Mouse (Mus musculus) A20 (cell line): ENCODE data around the gene Dnajb2.
A peak's percentile ranks its signal among the peaks of the same experiment; 100 is the strongest.

Source experiments
- DNase-seq: peaks from one replicate; pipeline ENCODE4 v3.0.0-alpha.2; 2011; ENCODE audit warnings: low read depth, low spot score

Dnajb2 gene

DNA sequence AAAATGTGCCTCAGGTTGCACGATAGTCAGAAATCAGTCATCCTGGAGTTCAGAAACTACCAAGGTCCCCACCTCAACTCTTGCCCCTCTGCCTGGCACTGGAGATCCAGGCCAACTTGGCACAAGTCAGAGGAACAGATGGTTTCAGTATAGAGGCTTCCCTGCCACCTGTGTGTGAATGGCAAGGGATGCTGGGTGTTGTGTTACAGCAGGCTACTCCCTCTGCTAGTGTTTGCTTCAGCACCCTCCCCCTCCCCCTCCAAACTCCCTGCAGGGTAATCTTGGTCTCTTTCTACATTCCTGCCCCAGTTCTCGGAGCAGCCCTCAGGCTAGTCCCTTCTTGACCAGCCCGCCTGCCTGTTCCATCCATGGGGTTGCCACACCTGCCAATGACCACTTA, 14.3 kb downstream of the Dnajb2 start:
- DNase-seq = peak; percentile 16

DNA sequence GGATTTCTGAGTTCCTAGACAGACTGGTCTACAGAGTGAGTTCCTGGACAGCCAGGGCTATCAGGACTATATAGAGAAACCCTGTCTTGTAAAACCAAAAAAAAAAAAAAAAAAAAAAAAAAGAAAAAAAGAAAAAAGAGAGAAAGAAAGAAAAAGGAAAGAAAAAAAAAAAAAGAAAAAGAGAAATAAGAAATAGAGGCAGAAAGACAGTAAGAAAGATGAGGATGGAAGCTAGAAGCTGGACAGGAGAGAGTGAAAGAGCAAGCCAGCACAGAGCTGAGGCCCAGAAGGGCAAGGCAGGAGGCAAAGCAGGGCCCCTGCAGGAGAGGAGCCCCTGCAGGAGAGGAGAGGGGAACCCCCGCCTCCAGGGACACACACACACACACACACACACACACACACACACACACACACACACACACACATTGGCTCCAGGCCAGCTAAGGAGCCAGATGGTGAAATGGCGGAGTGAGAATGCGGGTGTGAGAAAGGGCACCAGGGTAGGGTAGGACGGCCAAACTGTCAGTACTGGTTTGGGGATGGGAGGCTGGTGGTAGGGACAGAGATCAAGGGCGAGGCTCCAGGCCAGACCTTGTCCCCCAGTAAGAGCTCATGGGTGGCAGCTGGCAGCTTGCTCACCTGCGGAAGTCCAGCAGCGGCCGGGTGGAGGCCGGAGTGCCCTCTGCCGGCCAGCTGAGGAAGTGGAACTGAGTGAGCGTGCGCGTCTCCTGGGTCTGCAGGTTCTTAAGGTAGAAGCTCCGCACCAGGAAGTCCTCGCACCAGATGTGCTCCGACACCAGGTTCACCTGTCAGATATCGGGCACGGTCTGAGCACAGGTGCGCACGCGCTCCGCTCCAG, 15.1 kb downstream of the Dnajb2 start:
- peak; percentile 93 for DNase-seq

DNA sequence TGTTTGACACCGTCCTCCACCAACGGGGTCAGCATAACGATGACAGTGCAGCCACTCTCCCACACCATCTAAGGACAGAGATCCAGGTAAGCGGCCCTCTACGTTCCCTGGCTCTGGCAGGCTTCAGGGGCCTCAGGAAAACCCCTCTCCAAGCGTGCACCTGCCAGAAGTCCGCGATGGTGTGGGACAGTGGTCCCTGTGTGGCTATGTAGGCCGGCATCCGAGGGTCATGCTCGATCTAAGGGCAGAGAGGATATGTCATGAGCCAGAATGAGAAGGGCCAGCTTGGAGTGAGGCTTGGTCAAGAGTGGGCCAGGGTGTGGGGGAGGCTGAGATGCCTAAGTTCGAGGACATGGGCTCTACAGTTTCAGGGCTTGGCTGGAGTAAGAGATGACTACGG, 16.1 kb downstream of the Dnajb2 start:
- no peak for DNase-seq

DNA sequence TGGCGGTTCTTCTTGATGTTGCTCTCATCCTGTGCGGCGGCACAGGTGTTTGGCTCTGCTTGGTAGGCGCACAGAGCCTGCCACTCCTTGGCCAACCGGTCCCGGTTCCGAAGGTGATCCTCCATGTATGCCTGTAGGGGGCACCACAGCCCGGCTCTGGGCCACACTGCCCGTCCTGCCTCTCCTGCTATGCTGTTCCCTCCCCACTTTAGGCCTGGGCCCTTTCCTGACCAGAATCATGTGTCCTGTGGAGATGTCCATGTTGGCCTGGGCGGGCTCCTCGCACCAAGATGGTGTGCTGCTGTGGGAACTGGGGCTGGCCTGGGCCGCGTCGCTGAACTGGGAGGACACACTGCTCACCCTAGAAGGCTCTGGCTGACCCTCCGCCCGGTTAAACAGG, 16.8 kb downstream of the Dnajb2 start:
- DNase-seq = no peak

DNA sequence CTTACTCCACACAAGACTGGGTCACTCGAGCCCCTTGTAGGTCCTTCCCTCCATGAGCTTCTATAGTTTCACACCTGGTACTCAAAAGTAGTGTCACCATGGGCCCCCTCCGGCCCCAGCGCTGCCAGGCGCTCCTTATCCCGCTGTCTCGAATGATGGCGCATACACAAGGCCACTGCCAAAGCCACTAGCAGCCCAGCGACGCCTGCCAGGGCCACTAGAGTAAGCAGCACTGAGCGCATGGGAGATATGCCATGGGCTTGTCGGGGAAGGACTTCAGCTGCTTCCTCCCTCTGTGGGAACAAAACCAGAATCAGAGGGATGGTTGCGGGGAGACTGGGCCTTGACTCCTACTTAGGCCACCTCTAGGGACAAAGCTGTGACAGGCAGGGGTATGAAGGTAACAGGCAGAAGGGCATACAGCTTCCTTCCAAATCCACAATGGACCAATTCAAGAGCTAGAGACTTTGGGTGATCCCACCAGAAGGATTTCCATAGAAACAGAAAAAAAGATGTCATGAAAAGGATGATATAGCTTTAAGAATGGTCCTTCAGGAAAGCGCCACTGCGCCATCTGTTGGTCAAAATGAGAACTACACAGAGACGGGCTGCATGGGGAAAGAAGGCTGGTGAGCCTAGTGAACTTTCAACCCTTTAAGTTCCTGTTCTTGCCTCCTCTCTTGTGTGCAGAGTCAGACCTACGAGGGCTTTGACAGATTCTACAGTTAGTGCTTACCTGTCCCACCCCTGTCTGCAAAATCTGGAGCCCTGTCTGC, 17.8 kb downstream of the Dnajb2 start:
- DNase-seq = peak; percentile 81

DNA sequence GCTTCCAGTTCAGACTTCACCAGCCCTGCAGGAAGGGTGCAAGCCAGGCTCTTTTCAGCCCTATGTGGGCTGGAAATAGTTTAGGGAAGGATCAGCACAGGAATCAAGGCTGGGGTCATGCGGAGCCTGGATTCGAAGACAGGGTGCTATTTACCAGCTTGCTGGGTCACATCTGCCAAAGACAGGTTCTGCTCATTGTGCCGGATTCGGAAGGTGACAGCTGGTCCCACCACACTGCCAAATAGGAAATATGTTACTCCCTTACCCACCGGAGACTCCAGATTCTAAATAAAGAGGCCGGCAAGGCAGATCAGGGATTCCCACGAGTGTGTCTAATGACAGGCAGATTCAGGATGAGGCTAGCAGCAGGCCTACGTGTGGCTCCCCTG, 18.4 kb downstream of the Dnajb2 start:
- DNase-seq = no peak

DNA sequence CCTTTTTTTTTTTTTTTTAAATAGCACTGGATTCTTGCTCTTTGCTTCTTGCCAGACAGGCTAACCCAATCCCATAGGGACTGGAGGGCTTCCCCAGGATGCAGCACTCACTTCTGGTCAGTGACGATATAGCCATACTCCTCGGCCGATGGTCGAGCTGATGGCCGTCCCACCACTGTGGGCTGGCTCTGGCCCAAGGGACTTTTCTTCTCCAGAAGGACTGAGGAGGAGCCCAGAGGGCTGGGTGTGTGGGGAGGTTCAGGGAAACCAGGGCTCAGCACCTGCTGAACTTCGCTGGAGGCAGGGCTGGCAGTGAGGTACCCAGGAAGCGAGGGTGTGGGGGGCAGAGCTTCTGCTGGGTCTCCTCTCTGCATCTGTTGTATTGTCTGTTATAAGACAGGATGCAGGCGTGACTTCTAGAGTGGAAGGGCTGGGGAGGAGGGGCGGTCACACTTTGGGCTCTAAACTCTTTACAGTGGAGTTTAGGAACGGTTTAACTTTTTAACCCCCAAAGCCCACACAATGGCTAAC, 19.4 kb downstream of the Dnajb2 start:
- DNase-seq = no peak

DNA sequence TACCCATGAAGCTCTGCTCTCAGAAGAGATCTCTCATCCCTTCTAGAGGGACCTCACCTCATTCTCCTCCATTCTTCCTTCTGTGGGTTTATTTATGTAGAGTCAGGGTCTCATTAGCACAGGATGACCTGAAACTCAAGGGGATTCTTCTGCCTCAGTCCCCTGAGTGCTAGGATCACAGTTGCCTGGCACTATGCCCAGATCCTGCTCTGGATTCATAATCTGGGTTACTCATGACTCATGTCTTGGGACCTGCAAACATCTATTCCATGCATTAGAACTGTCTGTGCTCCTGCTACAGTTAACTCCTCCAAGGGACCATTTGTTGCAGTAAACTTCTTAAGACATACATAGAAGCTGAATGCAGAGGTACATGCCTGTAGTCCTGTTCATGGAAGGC, 25.1 kb downstream of the Dnajb2 start:
- no peak for DNase-seq

DNA sequence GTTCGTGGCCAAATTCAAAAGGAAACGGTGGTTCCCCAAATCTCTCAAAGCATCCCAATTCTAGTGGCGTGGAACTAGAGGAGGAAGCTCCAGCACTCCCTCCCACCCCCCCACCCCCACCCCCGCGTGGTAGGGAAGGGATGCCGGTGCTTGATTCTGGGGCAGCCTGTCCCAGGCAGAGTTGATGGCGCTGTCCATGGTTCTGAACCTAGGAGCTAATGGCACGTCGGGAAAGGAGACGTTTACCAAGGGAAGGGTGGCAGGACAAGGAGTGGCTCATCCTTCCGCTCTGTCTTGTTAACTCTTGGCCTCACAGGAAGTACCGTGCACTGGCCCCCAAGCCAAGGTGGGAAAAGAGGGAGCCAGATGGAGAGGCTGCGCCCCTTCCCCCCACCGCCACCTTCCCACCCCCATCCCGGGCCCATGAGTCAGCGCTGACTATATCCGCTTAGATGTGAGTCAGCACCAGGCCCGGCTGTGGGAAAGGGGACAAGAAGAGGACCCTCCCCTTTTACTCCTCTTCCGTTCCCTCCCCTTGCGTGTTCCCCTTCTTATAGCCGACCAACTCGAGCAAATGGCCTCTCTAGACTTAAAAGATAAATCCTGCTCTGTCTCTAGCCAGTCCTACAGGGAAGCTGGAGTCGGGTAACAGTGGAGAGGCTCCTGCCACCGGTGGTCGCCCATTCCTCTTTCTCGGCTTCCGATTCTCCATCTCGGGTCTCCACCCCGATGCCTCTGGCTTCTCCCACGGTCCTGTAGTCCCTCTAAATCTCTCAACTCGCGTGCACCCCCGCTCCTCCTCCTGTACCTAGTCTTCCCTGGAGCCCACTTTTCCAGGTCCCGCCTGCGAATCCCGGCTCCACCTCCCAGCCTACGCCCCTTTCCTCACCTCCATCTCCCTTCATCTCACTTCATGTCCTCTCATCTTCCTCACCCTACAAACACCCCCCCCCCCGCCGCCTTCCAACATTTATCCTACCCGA, 27.1 kb downstream of the Dnajb2 start:
- no peak for DNase-seq

DNA sequence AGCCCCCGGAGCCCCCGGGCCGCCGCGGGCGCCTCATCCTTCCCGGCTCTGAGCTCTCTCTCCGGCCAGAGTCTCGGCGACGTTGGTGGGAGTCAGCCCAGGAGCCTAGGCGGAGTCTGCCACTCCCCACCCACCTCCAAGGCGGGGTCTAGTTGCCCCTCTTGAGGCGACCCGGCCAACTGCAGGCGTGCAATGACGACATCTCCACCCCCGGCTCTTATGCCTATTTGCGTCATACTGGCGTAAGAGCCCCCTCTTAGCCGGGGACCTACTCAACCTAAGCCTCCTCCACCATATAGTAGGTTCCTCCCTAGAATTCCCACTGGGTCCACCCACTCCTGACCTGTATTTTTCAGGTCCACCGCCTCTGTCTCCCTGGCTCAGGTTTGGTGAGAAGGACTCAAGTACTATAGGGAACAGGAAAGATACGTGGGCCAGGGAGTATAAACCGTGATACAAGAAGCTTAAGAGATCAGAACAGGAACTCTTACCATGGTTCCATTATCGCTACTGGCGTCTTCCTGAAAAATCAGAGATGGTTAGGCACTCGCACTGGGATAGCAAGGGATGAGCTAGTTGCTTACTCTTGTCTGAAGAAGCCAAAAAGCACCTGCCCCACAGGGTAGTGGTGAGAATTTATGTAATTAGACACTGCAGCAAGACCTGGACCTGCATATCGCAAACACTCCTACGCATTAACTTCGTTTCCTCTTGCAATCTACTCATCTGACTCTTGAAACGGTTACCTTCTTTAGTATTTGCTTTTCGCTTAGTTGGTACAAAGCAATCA, 28.1 kb downstream of the Dnajb2 start, which contains the start of gene Ptprn:
Ptprn (minus strand) TSS at position 412 of the 790 bp plus-strand sequence.
- no peak for DNase-seq

DNA sequence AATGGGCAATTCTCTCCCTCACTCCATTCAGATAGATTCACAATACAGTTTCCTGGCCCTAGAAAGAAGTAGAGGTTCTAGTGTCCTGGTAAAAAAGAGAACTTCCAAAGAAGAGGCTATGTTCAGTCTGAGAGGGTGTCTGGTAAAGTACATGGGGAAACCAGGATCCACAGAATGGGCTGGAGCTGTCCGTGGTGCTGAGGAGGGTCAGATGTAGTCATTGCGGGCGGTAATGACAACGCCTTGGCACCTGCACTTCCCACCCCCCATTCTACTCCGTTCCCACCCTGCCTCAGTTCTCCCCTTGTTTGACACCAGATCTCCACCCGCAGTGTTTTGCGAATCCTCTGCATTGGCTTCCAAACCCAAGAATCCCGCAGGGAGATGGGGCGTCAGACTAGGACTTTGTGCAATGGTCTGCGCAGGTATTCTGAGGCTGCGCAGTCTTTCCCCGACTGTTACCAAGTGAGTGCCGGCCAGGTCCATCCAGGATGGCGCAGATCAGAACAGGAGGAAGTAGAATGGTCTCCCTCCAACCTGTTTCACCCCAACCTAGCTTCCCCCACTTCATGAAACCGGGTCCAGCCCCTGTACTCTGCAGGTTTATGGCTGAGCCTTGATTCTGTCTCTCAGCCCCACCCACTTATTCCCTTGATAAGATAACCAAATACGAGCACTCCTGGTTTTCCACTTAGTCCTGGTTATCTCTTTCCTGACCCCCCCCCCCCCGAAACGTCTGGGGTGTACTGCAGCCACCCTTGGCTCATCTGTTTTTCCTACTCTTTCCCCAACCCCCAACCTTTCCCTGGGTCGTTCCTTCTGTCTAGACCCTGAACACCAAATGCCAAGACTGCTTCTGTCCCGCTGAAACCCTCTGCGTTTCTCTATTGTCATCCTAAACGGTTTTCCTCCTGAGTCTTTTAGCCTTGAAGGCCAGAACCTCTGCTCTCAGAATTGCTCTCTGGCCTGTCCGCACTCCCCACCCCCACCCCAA, 41.3 kb downstream of the Dnajb2 start:
- DNase-seq = peak; percentile 25

DNA sequence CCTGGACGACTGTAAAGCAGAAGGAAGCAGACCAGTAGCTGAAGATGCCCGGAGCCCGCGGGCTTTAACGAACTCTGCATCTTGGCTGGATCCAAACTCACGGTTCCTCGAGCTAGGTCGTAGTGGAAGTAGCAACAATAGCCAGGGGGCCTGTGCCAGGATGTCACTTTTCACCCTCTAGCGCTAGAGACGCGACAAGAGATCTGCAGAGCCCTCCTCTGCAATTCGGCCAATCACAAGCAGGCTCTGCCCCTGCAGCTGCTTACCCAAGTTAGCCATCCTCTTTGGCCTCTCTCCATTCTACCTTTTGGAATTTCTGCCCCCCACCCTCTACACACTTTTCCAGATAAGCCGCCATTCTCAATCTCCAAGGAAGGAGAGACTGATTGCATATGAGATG, 42.0 kb downstream of the Dnajb2 start, which contains the start of gene Resp18:
Resp18 (minus strand) TSS at position 188 of the 400 bp plus-strand sequence.
- no peak for DNase-seq

DNA sequence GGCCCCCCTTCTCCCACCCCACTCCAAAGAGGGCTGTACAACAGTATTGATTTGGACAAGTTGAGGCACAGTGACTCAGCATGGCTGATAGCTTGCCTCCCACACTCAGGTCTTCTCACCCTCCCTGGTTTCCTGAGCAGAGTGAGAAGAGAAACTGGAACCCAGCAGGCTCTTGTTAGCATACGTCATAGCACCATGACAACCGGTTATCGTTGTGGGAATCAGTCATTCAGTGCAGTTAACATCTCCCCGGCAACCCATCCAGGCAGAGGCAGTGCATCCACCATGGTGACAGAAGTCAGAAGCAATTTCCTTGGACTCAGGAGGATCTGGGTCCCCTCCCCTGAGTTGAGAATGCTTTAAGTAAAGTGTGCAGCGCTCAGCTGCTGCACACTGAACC, 46.8 kb downstream of the Dnajb2 start:
- peak; percentile 5 for DNase-seq

DNA sequence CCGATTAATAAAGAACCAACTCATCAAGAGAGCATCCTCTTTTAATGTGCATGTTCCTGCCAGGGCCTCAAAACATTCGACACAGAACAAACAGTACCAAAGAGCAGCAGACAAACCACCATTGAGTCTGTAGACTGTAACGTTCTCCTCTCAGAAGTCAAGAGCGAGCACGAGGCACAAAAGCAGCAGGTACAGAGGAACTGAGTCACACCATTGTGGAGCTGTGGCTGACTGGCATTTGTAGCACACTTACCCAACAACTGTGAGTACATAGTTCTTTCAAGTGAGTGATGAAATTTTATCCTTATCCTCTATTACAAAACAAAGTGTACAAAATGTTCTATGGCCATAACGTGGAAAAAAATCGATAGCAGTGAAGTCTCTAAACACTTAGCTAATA, 48.7 kb downstream of the Dnajb2 start:
- DNase-seq = no peak

DNA sequence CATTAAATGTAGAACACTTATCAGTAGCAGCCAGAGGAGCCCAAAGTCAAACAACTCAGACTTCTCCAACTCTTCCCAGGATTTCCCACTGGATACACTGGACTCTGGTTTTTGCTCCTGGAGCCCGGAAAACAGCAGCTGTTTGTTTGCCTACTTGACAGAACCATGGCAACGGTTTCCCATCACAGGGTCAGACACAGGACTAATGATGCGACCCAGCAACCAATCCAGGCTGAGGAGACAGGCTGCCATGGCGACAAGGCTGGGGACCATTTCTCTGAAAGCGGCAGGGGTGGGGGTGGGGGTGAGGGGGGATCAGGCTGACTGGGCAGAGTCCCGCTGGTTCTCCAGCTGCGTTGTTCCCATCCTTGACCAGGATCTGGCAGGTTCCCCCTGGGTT, 53.2 kb downstream of the Dnajb2 start:
- no peak for DNase-seq

DNA sequence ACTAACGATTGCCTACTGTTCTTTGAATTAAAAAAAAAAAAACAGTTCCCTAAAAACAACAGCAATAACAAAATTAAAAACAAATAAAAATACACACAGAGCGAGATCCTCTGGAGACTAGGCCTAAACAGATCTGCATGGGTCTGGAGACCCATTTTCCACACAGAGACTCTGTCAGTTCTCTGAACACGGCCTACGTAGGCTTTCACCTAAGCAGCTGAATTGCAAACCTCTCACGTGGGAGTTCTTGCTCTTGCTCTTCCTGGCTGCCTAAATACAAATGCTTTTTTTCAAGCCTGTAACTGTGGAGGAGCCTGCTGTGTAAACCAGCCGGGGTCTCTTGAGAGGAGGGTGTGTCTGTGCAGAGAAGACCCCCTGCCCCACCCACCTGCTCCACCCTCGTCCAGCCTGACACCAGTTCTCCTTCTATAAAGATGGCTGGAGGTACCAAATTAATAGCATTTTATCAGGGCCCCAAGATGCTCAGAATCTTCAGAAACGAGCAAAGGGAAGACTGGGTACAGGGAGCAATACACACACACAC, 53.8 kb downstream of the Dnajb2 start:
- DNase-seq = no peak

DNA sequence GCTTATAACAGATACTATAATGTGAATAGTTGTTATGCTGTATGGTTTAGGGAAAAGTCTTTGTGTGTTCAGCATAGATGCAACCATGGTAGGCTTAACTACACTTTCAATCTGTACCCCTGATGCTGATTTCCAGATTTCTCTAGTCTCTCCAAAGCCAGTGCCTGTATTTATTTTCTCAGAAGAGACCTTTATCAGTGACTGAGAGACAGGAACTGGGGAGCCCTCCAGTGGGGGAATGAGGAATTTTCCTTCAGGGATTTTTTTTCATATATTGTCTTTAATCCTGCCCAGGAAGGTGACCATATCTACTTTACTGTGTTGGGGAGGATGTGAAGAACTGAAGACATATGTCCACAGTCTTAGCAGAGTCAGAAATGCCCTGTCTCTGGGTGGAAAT, 54.4 kb downstream of the Dnajb2 start:
- peak; percentile 25 for DNase-seq

DNA sequence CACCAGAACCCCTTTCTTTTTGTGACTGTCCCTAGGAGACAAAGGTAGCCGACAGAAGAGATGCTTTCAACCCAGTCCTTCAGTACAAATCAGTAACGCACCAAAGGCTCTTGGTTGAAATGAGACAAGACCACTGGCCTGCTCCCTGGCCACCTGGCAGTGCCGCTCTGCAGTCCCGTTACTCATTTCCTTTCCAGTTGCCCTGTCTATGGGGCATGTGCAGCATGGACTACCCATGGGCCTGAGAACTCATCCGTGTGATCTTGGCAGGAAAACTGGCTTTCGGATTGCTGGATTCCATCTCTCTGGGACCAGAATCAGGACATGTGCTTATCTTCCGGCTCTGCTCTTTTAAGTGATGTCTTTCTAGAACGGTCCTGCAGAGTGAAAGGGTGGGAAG, 55.1 kb downstream of the Dnajb2 start:
- no peak for DNase-seq
